Mouse (Mus musculus) hindbrain, embryonic 14.5 days (tissue): ENCODE results near the gene Klhl21. TPM values are rescaled to one million over a fixed set of nuclear protein-coding genes. Genes with fewer than 3 reads are reported as not detected.

Source experiments
- ATAC-seq: fragments of 200-750 bp; cut with Nextera tagmentation; 2 replicates; pipeline ENCODE4 v1.8.0; 2017; ENCODE audit warnings: moderate number of reproducible peaks, mild to moderate bottlenecking, moderate TSS enrichment, moderate library complexity; ENCODE audit not compliant: low FRiP score
- DNase-seq: peaks from one replicate; pipeline ENCODE4 v3.0.0-alpha.2; 2015; ENCODE audit warnings: low spot score
- H3K27ac ChIP-seq: fragments of 300-500 bp; sonication (generic); 2 replicates; pipeline ENCODE4 v1.5.1; 2014; ENCODE audit warnings: mild to moderate bottlenecking, moderate library complexity
- H3K27me3 ChIP-seq: fragments of 300-500 bp; sonication (generic); 2 replicates; pipeline ENCODE4 v1.6.1; 2014; ENCODE audit warnings: mild to moderate bottlenecking, low read length, mixed read lengths; ENCODE audit not compliant: control insufficient read depth, insufficient read depth
- H3K36me3 ChIP-seq: fragments of 300-500 bp; sonication (generic); replicated peaks from 2 replicates; pipeline ENCODE4 v1.6.1; 2014; ENCODE audit not compliant: control insufficient read depth, insufficient read depth
- H3K4me1 ChIP-seq: fragments of 300-500 bp; sonication (generic); replicated peaks from 2 replicates; pipeline ENCODE4 v1.6.1; 2014; ENCODE audit warnings: antibody characterized with exemption, low read length, mixed read lengths; ENCODE audit not compliant: control insufficient read depth, insufficient read depth
- H3K4me2 ChIP-seq: fragments of 300-500 bp; sonication (generic); replicated peaks from 2 replicates; pipeline ENCODE4 v1.6.1; 2014; ENCODE audit warnings: mild to moderate bottlenecking, moderate library complexity
- H3K4me3 ChIP-seq: fragments of 300-500 bp; sonication (generic); replicated peaks from 2 replicates; pipeline ENCODE4 v1.5.1; 2014; ENCODE audit warnings: mild to moderate bottlenecking, low read length
- H3K9ac ChIP-seq: fragments of 300-500 bp; sonication (generic); 2 replicates; pipeline ENCODE4 v1.6.1; 2014
- H3K9me3 ChIP-seq: fragments of 300-500 bp; sonication (generic); 2 replicates; pipeline ENCODE4 v1.6.1; 2016; ENCODE audit warnings: low read length; ENCODE audit not compliant: control insufficient read depth
- WGBS: fragments of 180-500 bp; shearing (Covaris S2); extraction: QIAGEN DNeasy Blood & Tissue Kit; methylation state at CpG from one replicate; pipeline ENCODE4 v1.1.7; 2014; 5-methylcytosine and 5-hydroxymethylcytosine counted together
- polyA plus RNA-seq: library from polyadenylated mRNA; unstranded; fragments of >200 nt; fragmentation: Nextera tagmentation; extraction: Ambion mirVana; gene quantifications from 2 replicates; pipeline ENCODE4 v1.2.1, GENCODE M21; 2014

Klhl21 gene
- polyA plus RNA-seq, 1 experiment from 2014 or later: 3.2 TPM

- Histone ChIP-seq H3K9me3 (no peaks in the 10 kb centered on the region), H3K4me2 (no peak overlapping the region), H3K36me3 (peaks cover 37% of the 10 kb centered on the region), H3K4me1 (no peaks in the 10 kb centered on the region), H3K27ac (no peak overlapping the region), H3K4me3 (no peak overlapping the region), H3K9ac (no peak overlapping the region), H3K27me3 (no peaks in the 10 kb centered on the region)
- peak; percentile 89 for DNase-seq
- 13% methylated on average over 5 of the region's 5 CpGs for WGBS
- ATAC-seq: peak; percentile 45
These were observed 27.2 kb upstream of the Klhl21 start for GRCm38 (mm10) chr4:151981363-151981762.

GRCm38 (mm10) chr4:151983043-151983442, 25.6 kb upstream of the Klhl21 start:
- ATAC-seq: no peak
- peaks cover 36% of the 10 kb centered on the region for H3K36me3 ChIP-seq
- WGBS: 72% methylated on average over 17 of the region's 17 CpGs

GRCm38 (mm10) chr4:151983560-151983959, 25.0 kb upstream of the Klhl21 start:
- WGBS: 43% methylated on average over 8 of the region's 9 CpGs
- ATAC-seq (no peak), DNase-seq (no peak)
- peaks cover 32% of the 10 kb centered on the region for H3K36me3 ChIP-seq
- no peak overlapping the region for H3K27ac ChIP-seq
- no peak overlapping the region for H3K4me2 ChIP-seq
- H3K4me1 ChIP-seq: peaks cover 8% of the 10 kb centered on the region; the same call in 1 of the 2 replicates
- H3K27me3 ChIP-seq: no peaks in the 10 kb centered on the region
- no peak overlapping the region for H3K4me3 ChIP-seq
- H3K9me3 ChIP-seq: no peaks in the 10 kb centered on the region
- H3K9ac ChIP-seq: no peak overlapping the region

More at GRCm38 (mm10) chr4:151983043-151983442, 25.6 kb upstream of the Klhl21 start:
- H3K27me3 ChIP-seq: no peaks in the 10 kb centered on the region
- H3K4me1 ChIP-seq: peaks cover 5% of the 10 kb centered on the region; the same call in 1 of the 2 replicates
- H3K4me2 ChIP-seq: no peak overlapping the region
- H3K9ac ChIP-seq: no peak overlapping the region
- H3K4me3 ChIP-seq: no peak overlapping the region
- H3K9me3 ChIP-seq: no peaks in the 10 kb centered on the region
- no peak for DNase-seq
- no peak overlapping the region for H3K27ac ChIP-seq

- Histone ChIP-seq H3K27me3 (no peaks in the 10 kb centered on the region), H3K4me2 (no peak overlapping the region), H3K27ac (no peak overlapping the region), H3K9me3 (no peaks in the 10 kb centered on the region), H3K4me3 (no peak overlapping the region), H3K36me3 (peaks cover 33% of the 10 kb centered on the region), H3K9ac (no peak overlapping the region), H3K4me1 (peaks cover 8% of the 10 kb centered on the region; the same call in 1 of the 2 replicates)
- 48% methylated on average over 10 of the region's 10 CpGs for WGBS
- ATAC-seq (no peak), DNase-seq (no peak)
These were observed 22.7 kb upstream of the Klhl21 start for GRCm38 (mm10) chr4:151985886-151986285.

DNA sequence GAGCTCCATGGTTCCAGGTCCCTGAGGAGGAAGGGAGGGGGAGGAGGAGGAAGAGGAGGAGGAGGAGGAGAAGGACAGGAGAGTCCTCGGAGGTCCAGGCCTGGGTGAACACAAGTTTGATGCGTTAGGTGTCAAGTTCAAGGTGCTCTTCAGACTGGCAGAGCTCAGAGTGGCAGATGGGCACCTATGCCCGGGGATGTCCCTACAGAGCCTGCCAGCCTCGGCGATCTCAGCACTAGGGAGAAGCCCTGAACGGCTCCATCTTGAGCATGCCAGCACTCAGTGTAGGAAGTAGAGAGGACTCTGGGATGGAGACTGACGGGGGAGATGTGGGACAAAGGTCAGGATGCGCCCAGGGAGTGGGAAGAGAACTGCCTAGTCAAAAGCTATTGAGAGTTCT, 22.0 kb upstream of the Klhl21 start:
- Histone ChIP-seq H3K4me2 (no peak overlapping the region), H3K4me1 (peaks cover 8% of the 10 kb centered on the region; the same call in 1 of the 2 replicates), H3K27me3 (no peaks in the 10 kb centered on the region), H3K9me3 (no peaks in the 10 kb centered on the region), H3K27ac (no peak overlapping the region), H3K36me3 (peaks cover 41% of the 10 kb centered on the region), H3K9ac (no peak overlapping the region), H3K4me3 (no peak overlapping the region)
- ATAC-seq (no peak), DNase-seq (no peak)
- 69% methylated on average over 8 of the region's 8 CpGs for WGBS

- Histone ChIP-seq H3K9me3 (no peaks in the 10 kb centered on the region), H3K4me2 (peak overlapping the region; percentile 90), H3K9ac (peak overlapping the region; percentile 95), H3K4me3 (peak overlapping the region; percentile 86), H3K36me3 (peaks cover 47% of the 10 kb centered on the region), H3K27ac (peak overlapping the region; percentile 83), H3K4me1 (peaks cover 8% of the 10 kb centered on the region; the same call in 1 of the 2 replicates), H3K27me3 (no peaks in the 10 kb centered on the region)
- 26% methylated on average over 10 of the region's 10 CpGs for WGBS
- DNase-seq (no peak), ATAC-seq (no peak)
These were observed 20.6 kb upstream of the Klhl21 start for GRCm38 (mm10) chr4:151988014-151988341.

DNA sequence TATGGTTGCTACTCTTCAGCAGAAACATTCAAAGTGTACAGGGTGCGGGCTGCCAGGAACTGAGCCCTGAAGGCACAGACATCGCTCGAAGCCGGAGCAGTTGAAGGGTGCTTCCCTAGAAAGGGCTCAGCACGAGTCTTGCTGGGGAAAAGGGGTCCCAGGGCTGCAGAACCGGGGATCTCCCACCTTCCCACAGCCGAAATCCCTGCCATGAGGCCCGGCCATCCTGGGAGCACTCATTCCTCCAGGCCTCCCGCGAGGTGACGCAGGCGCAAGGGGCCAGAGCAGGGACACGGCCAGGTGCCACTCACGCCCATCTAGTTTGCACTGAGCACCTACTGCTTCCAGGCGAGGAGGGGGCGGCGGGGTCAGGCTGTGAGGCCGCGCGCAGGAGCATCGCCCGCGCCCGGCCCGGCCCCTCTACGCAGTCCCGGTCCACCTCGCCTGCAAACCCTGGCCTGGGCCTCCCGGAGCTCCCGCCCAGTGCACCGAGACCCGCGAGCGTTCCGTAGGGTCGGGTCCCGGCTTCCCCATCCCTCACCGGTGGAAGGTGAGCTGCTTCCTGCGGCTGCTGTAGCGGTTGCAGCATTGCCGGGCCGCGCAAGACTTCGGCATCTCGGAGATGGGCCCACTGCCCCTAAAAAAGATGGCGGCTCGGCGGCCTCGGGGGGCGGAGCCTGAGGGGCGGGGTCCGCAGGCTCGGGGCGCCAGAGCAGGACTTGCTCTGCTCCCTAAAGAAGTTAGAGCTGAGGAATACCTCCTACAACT, 20.1 kb upstream of the Klhl21 start, which contains the start of gene Thap3:
TSS of gene Thap3 (minus strand) at position 656 of the 768 bp plus-strand sequence.
- under 1% methylated on average over 54 of the region's 54 CpGs for WGBS
- Histone ChIP-seq H3K4me1 (peaks cover 8% of the 10 kb centered on the region; the same call in 1 of the 2 replicates), H3K27me3 (no peaks in the 10 kb centered on the region), H3K36me3 (peaks cover 45% of the 10 kb centered on the region), H3K9me3 (no peaks in the 10 kb centered on the region), H3K4me3 (peak within 1 kb of the TSS; percentile 86), H3K9ac (peak within 1 kb of the TSS; percentile 95), H3K4me2 (peak within 1 kb of the TSS; percentile 90), H3K27ac (peak within 1 kb of the TSS; percentile 83)
- ATAC-seq (peak; percentile 81), DNase-seq (peak; percentile 77)

- 31% methylated on average over 6 of the region's 6 CpGs for WGBS
- H3K9ac ChIP-seq: peak overlapping the region; percentile 95
- peaks cover 43% of the 10 kb centered on the region for H3K36me3 ChIP-seq
- peaks cover 14% of the 10 kb centered on the region for H3K4me1 ChIP-seq
- no peak overlapping the region for H3K27ac ChIP-seq
- H3K27me3 ChIP-seq: no peaks in the 10 kb centered on the region
- no peaks in the 10 kb centered on the region for H3K9me3 ChIP-seq
- ATAC-seq (0 out of 2 replicates have a peak, but pooled peaks have one; percentile 12), DNase-seq (no peak)
- peak overlapping the region; percentile 90 for H3K4me2 ChIP-seq
- H3K4me3 ChIP-seq: peak overlapping the region; percentile 86
These were observed 19.5 kb upstream of the Klhl21 start for GRCm38 (mm10) chr4:151989110-151989488.

GRCm38 (mm10) chr4:151992091-151992490, 16.5 kb upstream of the Klhl21 start:
- H3K27ac ChIP-seq: no peak overlapping the region
- no peaks in the 10 kb centered on the region for H3K27me3 ChIP-seq
- no peaks in the 10 kb centered on the region for H3K9me3 ChIP-seq
- ATAC-seq: no peak
- no peak overlapping the region for H3K9ac ChIP-seq
- 97% methylated on average over 9 of the region's 9 CpGs for WGBS
- peaks cover 42% of the 10 kb centered on the region for H3K36me3 ChIP-seq
- H3K4me1 ChIP-seq: peaks cover 20% of the 10 kb centered on the region
- DNase-seq: no peak
- no peak overlapping the region for H3K4me2 ChIP-seq
- H3K4me3 ChIP-seq: no peak overlapping the region
